Mouse (Mus musculus) midbrain, postnatal 0 days (tissue): Measurements from ENCODE around the gene Gm20696. TPM values are rescaled to one million over a fixed set of nuclear protein-coding genes. Genes with fewer than 3 reads are reported as not detected.

Experiments used
- ATAC-seq: fragments of 200-750 bp; cut with Nextera tagmentation; 2 replicates; pipeline ENCODE4 v1.8.0; 2017; ENCODE audit warnings: moderate number of reproducible peaks, mild to moderate bottlenecking, moderate TSS enrichment, moderate library complexity; ENCODE audit not compliant: low FRiP score
- DNase-seq: peaks from one replicate; pipeline ENCODE4 v3.0.0-alpha.2; 2015; ENCODE audit warnings: low spot score
- H3K27ac ChIP-seq: fragments of 300-500 bp; sonication (generic); 2 replicates; pipeline ENCODE4 v1.5.1; 2014; ENCODE audit warnings: low read depth, mild to moderate bottlenecking, low read length, mixed read lengths
- H3K27me3 ChIP-seq: fragments of 300-500 bp; sonication (generic); 2 replicates; pipeline ENCODE4 v1.6.1; 2014; ENCODE audit warnings: low read length, control low read depth, mixed read lengths; ENCODE audit not compliant: insufficient read depth
- H3K36me3 ChIP-seq: fragments of 300-500 bp; sonication (generic); 2 replicates; pipeline ENCODE4 v1.6.1; 2014; ENCODE audit warnings: low read length, control low read depth, mixed read lengths; ENCODE audit not compliant: insufficient read depth
- H3K4me1 ChIP-seq: fragments of 300-500 bp; sonication (generic); 2 replicates; pipeline ENCODE4 v1.6.1; 2014; ENCODE audit warnings: mild to moderate bottlenecking, control low read depth, antibody characterized with exemption, low read length, mixed read lengths; ENCODE audit not compliant: insufficient read depth
- H3K4me2 ChIP-seq: fragments of 300-500 bp; sonication (generic); 2 replicates; pipeline ENCODE4 v1.6.1; 2014; ENCODE audit warnings: low read depth, mild to moderate bottlenecking, low read length, mixed read lengths; ENCODE audit not compliant: poor library complexity, severe bottlenecking
- H3K4me3 ChIP-seq: fragments of 300-500 bp; sonication (generic); 2 replicates; pipeline ENCODE4 v1.5.1; 2014; ENCODE audit warnings: low read depth, mild to moderate bottlenecking, low read length, moderate library complexity
- H3K9ac ChIP-seq: fragments of 300-500 bp; sonication (generic); replicated peaks from 2 replicates; pipeline ENCODE4 v1.6.1; 2014; ENCODE audit warnings: mild to moderate bottlenecking, low read length, moderate library complexity, mixed read lengths; ENCODE audit not compliant: poor library complexity, severe bottlenecking
- H3K9me3 ChIP-seq: fragments of 300-500 bp; sonication (generic); 2 replicates; pipeline ENCODE4 v1.6.1; 2016; ENCODE audit warnings: low read length, control low read depth
- CTCF ChIP-seq: IDR thresholded peaks from 2 replicates; pipeline ENCODE4 v1.5.1; 2016; ENCODE audit warnings: antibody characterized with exemption, mild to moderate bottlenecking
- WGBS: fragments of 180-500 bp; shearing (Covaris S2); extraction: QIAGEN DNeasy Blood & Tissue Kit; methylation state at CpG from one replicate; pipeline ENCODE4 v1.1.7; 2014; 5-methylcytosine and 5-hydroxymethylcytosine counted together
- polyA plus RNA-seq: library from polyadenylated mRNA; unstranded; fragments of >200 nt; fragmentation: Nextera tagmentation; extraction: Ambion mirVana; gene quantifications from 2 replicates; pipeline ENCODE4 v1.2.1, GENCODE M21; 2015
- total RNA-seq: library from RNA; depleted of rRNA; stranded (reverse); fragments of >200 nt; gene quantifications from 2 replicates; pipeline ENCODE4 v1.2.3, GENCODE M21; 2014

Gene Gm20696
- total and polyA plus RNA-seq, 2 experiments from 2014 or later: 1.1 to 2.9 TPM

- ATAC-seq (peak; percentile 67), DNase-seq (peak; percentile 89)
- Histone ChIP-seq H3K27ac (peak overlapping the region; percentile 4; the same call in 1 of the 2 replicates), H3K36me3 (no peaks in the 10 kb centered on the region), H3K9ac (no peak overlapping the region), H3K4me1 (peaks cover 30% of the 10 kb centered on the region), H3K9me3 (no peaks in the 10 kb centered on the region), H3K4me3 (no peak overlapping the region), H3K27me3 (no peaks in the 10 kb centered on the region), H3K4me2 (peak overlapping the region; percentile 7; the same call in 1 of the 2 replicates)
- WGBS: 13% methylated on average over 5 of the region's 5 CpGs
- TF ChIP-seq CTCF: no peak
These were observed 3.1 kb upstream of the Gm20696 start for GRCm38 (mm10) chr6:99669481-99670325.

DNA sequence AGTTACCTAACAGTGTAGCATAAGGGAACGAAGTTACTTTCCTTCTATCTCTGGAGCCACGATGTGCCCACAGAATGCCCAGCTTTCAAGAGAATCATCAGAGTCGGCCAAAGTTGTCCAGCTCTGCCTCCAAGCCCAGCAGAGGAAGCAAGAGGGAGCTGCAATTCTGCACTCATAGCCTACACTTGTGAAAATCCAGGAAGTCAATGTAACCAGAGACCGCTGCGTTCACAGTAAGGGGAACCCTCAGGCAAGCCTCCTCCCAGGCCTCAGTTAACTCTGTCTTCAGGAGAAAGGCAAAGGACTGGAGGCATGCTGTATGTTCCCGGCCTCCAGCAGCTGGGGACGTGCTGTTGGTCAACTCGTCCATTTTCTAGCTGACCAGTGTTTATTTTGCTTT lies 693 bp upstream of the Gm20696 start:
- no peak overlapping the region for H3K9ac ChIP-seq
- 53% methylated on average over 8 of the region's 8 CpGs for WGBS

DNA sequence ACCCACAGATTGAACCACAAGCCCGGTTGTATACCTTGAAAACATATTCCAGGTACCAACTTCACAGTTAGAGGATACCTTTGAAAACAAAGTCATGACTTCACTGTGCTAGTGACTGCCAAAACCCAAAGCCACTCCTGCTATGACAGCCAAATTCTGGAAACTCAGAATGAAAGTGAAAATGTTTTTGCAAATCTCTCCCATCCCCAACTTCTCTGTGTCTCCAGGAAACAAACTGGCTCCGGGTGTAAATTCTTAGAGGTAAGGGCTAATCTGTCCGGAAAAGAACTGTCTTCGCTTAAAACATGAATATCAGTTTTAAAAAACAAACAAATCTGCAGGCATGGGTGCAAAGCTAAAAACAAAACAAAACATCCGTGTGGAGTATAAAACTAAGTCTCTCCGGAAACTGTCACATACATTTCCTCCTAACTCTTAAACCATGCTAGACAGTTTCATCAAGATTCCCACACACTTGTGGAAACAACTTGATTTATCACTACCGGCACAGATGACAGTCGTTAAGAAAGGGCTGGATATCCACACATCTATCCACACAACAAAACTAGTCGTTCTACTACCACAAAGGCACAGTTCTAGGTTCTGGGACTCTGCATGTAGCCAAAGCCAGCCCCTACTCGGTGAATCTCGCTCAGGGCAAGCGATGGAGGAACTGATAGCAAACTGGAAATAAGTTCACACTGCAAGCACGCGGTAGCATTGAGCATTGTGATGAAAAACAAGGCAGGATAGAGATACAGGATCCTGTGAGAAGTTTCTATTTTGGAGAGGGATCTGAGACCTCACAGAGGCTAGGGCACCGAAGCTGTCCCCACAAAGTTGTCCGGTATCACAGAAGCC lies 910 bp downstream of the Gm20696 start:
- peaks cover 30% of the 10 kb centered on the region for H3K4me1 ChIP-seq
- 30% methylated on average over 16 of the region's 16 CpGs for WGBS
- no peaks in the 10 kb centered on the region for H3K9me3 ChIP-seq
- peak; percentile 19 for DNase-seq
- peak overlapping the region; percentile 98 for H3K4me2 ChIP-seq
- H3K27ac ChIP-seq: peak overlapping the region; percentile 34
- no peak for ATAC-seq
- peak overlapping the region; percentile 75 for H3K4me3 ChIP-seq
- H3K36me3 ChIP-seq: no peaks in the 10 kb centered on the region
- peak overlapping the region; percentile 88 for H3K9ac ChIP-seq
- H3K27me3 ChIP-seq: no peaks in the 10 kb centered on the region
- TF ChIP-seq CTCF: no peak

More for the DNA sequence above, 693 bp upstream of the Gm20696 start:
- ATAC-seq: no peak
- Histone ChIP-seq H3K4me2 (peak overlapping the region; percentile 98; the same call in 1 of the 2 replicates), H3K4me3 (peak overlapping the region; percentile 75; the same call in 1 of the 2 replicates), H3K27ac (no peak overlapping the region), H3K4me1 (peaks cover 30% of the 10 kb centered on the region), H3K27me3 (no peaks in the 10 kb centered on the region), H3K9me3 (no peaks in the 10 kb centered on the region), H3K36me3 (no peaks in the 10 kb centered on the region)
- no peak for DNase-seq
- peak; percentile 15; the same call in 1 of the 2 replicates for TF ChIP-seq CTCF

GRCm38 (mm10) chr6:99663232-99663631 lies 3.4 kb downstream of the Gm20696 start:
- Histone ChIP-seq H3K4me1 (peaks cover 14% of the 10 kb centered on the region; the same call in 1 of the 2 replicates), H3K4me3 (no peak overlapping the region), H3K4me2 (no peak overlapping the region), H3K27me3 (no peaks in the 10 kb centered on the region), H3K9me3 (no peaks in the 10 kb centered on the region), H3K36me3 (no peaks in the 10 kb centered on the region), H3K27ac (no peak overlapping the region), H3K9ac (no peak overlapping the region)
- WGBS: 85% methylated on average over 7 of the region's 8 CpGs
- DNase-seq (no peak), ATAC-seq (no peak)
- no peak for TF ChIP-seq CTCF

DNA sequence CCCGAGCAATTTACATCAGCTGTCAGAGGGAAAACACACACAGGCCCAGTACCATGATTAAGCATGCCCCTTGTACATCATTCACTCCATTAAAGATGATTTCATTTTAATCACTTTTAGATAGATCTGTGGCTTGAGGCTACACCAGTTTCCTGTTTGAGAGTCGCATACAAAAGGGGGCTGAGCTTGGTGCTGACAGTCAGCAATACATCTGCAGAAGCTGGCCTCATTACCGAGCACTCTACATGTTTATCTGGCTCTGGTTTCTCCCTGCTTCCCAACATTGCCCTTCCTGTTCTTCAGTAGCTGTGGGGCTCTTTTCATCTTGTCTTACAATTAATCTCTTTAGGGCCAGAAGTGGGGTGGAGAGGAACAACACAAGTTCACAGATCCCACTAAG lies 6.2 kb downstream of the Gm20696 start:
- Histone ChIP-seq H3K4me1 (0 out of 2 replicates have a peak, but pooled peaks cover 2% of the 10 kb centered on the region), H3K27me3 (no peaks in the 10 kb centered on the region), H3K4me2 (no peak overlapping the region), H3K27ac (no peak overlapping the region), H3K9ac (no peak overlapping the region), H3K9me3 (no peaks in the 10 kb centered on the region), H3K36me3 (no peaks in the 10 kb centered on the region), H3K4me3 (no peak overlapping the region)
- ATAC-seq: no peak
- TF ChIP-seq CTCF: no peak
- WGBS: 32% methylated on average over 3 of the region's 3 CpGs
- no peak for DNase-seq
